Mouse (Mus musculus) layer of hippocampus, adult 8-10 months (tissue): ENCODE results near the gene Morn1. TPM values are rescaled to one million over a fixed set of nuclear protein-coding genes. Genes with fewer than 3 reads are reported as not detected.

Source experiments
- DNase-seq, 2 experiments: peaks; one replicate each; pipeline ENCODE4 v3.0.0; 2022; ENCODE audit warnings: low spot score in 2 of 2
- total RNA-seq, 4 experiments: library from RNA; stranded (reverse); gene quantifications; 2 replicates each; pipeline ENCODE4 v1.2.4; 2022

Morn1 gene
- total RNA-seq, 4 experiments from 2014 or later = 11.5 to 19.0 (median 16.4) TPM

GRCm38 (mm10) chr4:155188341-155188740, 102.0 kb downstream of the Morn1 start:
- no peak for DNase-seq

- no peak for DNase-seq
Observed at GRCm38 (mm10) chr4:155188803-155189202, 102.4 kb downstream of the Morn1 start.

- no peak for DNase-seq
Observed at GRCm38 (mm10) chr4:155189711-155190139, 103.3 kb downstream of the Morn1 start.

GRCm38 (mm10) chr4:155190275-155190674, 103.9 kb downstream of the Morn1 start:
- no peak for DNase-seq

Other genes starting within 250 kb of the Morn1 start
- 1 to 10 TPM; 2.2 to 3.3 (median 2.8) TPM for gene Ttc34, start 249.1 kb upstream of the Morn1 start, total RNA-seq
- under 1 TPM; 0.25 to 0.73 (median 0.41) TPM for gene Mmel1, start 217.0 kb upstream of the Morn1 start, total RNA-seq
- 10 to 100 TPM; 49.5 to 59.8 (median 57.0) TPM for gene Fam213b, start 187.4 kb upstream of the Morn1 start, total RNA-seq
- 1 to 10 TPM; 1.6 to 5.2 (median 3.8) TPM for gene Tnfrsf14, start 158.0 kb upstream of the Morn1 start, total RNA-seq
- 10 to 100 TPM; 15.1 to 33.7 (median 22.6) TPM for gene Hes5, start 125.7 kb upstream of the Morn1 start, total RNA-seq
- gene Pank4, start 122.5 kb upstream of the Morn1 start, total RNA-seq = 10 to 100 TPM; 34.4 to 46.8 (median 42.3) TPM
- 100 to 1,000 TPM in 1 of 4 experiments, 10 to 100 TPM in 3; 85.1 to 110 (median 94.9) TPM for gene Plch2, start 29.8 kb upstream of the Morn1 start, total RNA-seq
- 10 to 100 TPM; 18.2 to 25.4 (median 21.9) TPM for gene Pex10, start 19.6 kb upstream of the Morn1 start, total RNA-seq
- 10 to 100 TPM; 57.4 to 63.2 (median 60.8) TPM for gene Rer1, start 195 bp upstream of the Morn1 start, total RNA-seq
- gene Ski, start 136.0 kb downstream of the Morn1 start, total RNA-seq = 100 to 1,000 TPM; 122 to 130 (median 125) TPM
- gene Faap20, start 163.2 kb downstream of the Morn1 start, total RNA-seq = 10 to 100 TPM; 24.1 to 35.0 (median 31.4) TPM